Mouse (Mus musculus) subcutaneous adipose tissue, adult 2 months (tissue): Measurements from ENCODE around the gene Tnnt2. TPM values are rescaled to one million over a fixed set of nuclear protein-coding genes. Genes with fewer than 3 reads are reported as not detected.

Experiments used
- polyA plus RNA-seq: library from polyadenylated mRNA; depleted of rRNA; stranded (reverse); fragments of >200 nt; gene quantifications from 2 replicates; pipeline ENCODE4 v1.2.3, GENCODE M21; 2012; ENCODE audit warnings: low replicate concordance; rRNA removed

Gene Tnnt2
- 6.1 TPM in 1 of 2 replicates, not detected in the other for polyA plus RNA-seq

DNA sequence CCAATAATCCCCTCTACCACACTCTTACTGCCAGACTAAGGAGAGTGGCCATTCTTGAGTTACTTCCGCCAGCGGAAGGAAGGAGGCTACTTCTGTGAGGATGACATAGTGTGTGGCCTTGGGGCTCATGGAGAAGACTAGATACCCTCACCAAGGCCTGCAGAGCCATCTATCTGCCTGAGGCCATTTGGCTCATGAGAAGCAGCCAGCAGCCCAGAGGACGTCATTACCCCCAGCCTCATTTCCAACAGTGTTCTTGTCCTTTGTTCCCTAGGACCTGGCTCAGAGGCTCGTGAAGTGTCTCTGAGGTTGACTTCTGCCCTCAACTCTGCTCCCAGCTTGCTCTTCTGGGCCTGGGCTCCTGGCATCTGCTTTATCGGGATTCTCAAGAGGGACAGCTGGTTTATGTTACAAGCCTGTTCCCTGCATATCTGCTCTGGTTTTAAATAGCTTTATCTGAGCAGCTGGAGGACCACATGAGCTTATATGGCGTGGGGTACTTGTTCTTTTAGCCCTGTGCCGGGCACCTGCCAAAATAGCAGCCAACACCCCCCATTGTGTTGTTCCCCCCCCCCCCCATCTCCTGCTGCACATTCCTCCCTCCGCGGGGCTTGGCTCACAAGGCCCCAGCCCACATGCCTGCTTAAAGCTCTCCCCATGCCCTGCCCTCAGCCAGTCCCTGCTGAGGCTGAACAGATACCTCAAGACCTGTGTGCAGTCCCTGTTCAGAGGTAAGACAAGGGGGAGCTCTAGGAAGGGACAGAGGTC lies at the start of gene Tnnt2:
Gene Tnnt2 (plus strand): TSS at position 639 of the 768 bp plus-strand sequence.

DNA sequence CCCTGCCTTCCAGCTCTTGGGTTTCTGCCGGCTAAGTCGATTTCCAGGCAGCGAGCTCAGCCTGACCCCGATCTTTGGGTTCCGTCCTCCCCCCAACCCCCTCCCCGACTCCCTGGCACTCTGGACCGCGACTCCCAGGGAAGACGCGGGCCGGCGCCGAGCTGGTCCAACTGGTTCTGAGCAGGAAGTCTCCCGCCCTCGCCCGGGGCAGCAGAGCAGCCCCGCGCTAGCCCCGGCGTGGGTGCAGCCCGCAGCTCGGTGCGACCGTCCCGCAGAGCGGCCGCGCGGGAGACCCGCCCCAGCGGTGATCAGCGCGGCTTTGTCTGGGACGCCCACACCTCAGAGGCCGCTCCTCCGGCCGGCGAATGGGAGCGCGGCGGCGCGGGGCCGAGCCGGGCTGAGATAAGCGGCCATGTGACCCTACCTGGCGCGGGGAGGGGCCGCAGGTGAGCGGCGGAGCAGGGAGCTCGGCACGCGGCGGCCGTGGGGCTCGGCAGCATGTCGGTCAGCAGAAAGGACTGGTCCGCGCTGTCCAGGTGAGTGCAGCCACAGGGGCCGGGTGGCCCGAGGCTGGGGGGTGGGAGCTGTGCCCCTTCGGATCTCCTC lies 17.6 kb upstream of the Tnnt2 start, which contains the start of gene Lad1:
Gene Lad1 (plus strand): TSS at position 118 of the 606 bp plus-strand sequence.

Other genes with a start within 250 kb of the Tnnt2 start
- gene Nav1, start 229.1 kb upstream of the Tnnt2 start, polyA plus RNA-seq, result 30.3 and 48.0 TPM in 2 replicates
- 281 and 832 TPM in 2 replicates for gene Csrp1, start 116.3 kb upstream of the Tnnt2 start, polyA plus RNA-seq
- gene Phlda3, start 70.2 kb upstream of the Tnnt2 start, polyA plus RNA-seq, result 356 and 528 TPM in 2 replicates
- gene Tnni1, start 56.9 kb upstream of the Tnnt2 start, polyA plus RNA-seq, result 0.11 and 0.19 TPM in 2 replicates
- gene Lad1, start 17.8 kb upstream of the Tnnt2 start, polyA plus RNA-seq, result 0.29 and 15.2 TPM in 2 replicates
- gene Pkp1, start 82.9 kb downstream of the Tnnt2 start, polyA plus RNA-seq, result 0.13 and 0.73 TPM in 2 replicates
- 0.03 and 0.04 TPM in 2 replicates for gene Igfn1, start 170.0 kb downstream of the Tnnt2 start, polyA plus RNA-seq
- 75.2 and 139 TPM in 2 replicates for gene Tmem9, start 171.8 kb downstream of the Tnnt2 start, polyA plus RNA-seq
- not detected in 2 replicates for gene Ascl5, start 214.4 kb downstream of the Tnnt2 start, polyA plus RNA-seq
- gene Cacna1s, start 216.4 kb downstream of the Tnnt2 start, polyA plus RNA-seq, result 0.20 and 0.23 TPM in 2 replicates